Mouse (Mus musculus) myocyte (in vitro differentiated cells): Measurements from ENCODE around the gene Trp73. TPM values are rescaled to one million over a fixed set of nuclear protein-coding genes. Genes with fewer than 3 reads are reported as not detected.

ENCODE experiments used
- H3K27me3 ChIP-seq: one replicate; pipeline ENCODE4 v1.6.1; 2011; ENCODE audit not compliant: control insufficient read depth, insufficient read depth, insufficient read length
- H3K36me3 ChIP-seq: one replicate; pipeline ENCODE4 v1.6.1; 2011; ENCODE audit not compliant: control insufficient read depth, insufficient read depth
- H3K4me2 ChIP-seq: one replicate; pipeline ENCODE4 v1.6.1; 2011; ENCODE audit warnings: low read depth, control low read depth
- H3K4me3 ChIP-seq: one replicate; pipeline ENCODE4 v1.5.1; 2011; ENCODE audit warnings: mild to moderate bottlenecking, control low read depth, moderate library complexity
- H3K79me2 ChIP-seq: one replicate; pipeline ENCODE4 v1.6.1; 2011; ENCODE audit not compliant: control insufficient read depth, insufficient read depth
- H3ac ChIP-seq: one replicate; pipeline ENCODE4 v1.6.1; 2011; ENCODE audit not compliant: control insufficient read depth, insufficient read length
- CEBPB ChIP-seq: IDR thresholded peaks from 2 replicates; pipeline ENCODE4 v1.6.1; 2011; ENCODE audit warnings: mild to moderate bottlenecking, moderate library complexity; ENCODE audit not compliant: poor library complexity, insufficient read depth, severe bottlenecking
- E2F4 ChIP-seq: IDR thresholded peaks from one replicate; pipeline ENCODE4 v1.6.1; 2011; ENCODE audit warnings: mild to moderate bottlenecking, control low read depth, moderate library complexity; ENCODE audit not compliant: insufficient read depth
- MAX ChIP-seq: IDR thresholded peaks from one replicate; pipeline ENCODE4 v1.6.1; 2011; ENCODE audit warnings: low read depth, mild to moderate bottlenecking, control low read depth
- MYOD1 ChIP-seq, 3 experiments: IDR thresholded peaks; one replicate each; pipeline ENCODE4 v1.6.1; 2011; ENCODE audit warnings: control low read depth in 2 of 3, low read depth in 2 of 3, mild to moderate bottlenecking in 2 of 3, moderate library complexity in 1 of 3; ENCODE audit not compliant: insufficient read length in 2 of 3, control insufficient read depth in 1 of 3
- MYOG ChIP-seq, 3 experiments: IDR thresholded peaks; one replicate each; pipeline ENCODE4 v1.6.1; 2011; ENCODE audit warnings: control low read depth in 2 of 3, low read depth in 2 of 3, mild to moderate bottlenecking in 2 of 3; ENCODE audit not compliant: insufficient read length in 2 of 3, control insufficient read depth in 1 of 3, insufficient read depth in 1 of 3
- POLR2A ChIP-seq: IDR thresholded peaks from one replicate; pipeline ENCODE4 v1.6.1; 2011; ENCODE audit warnings: low read depth, mild to moderate bottlenecking, control low read depth, moderate library complexity; ENCODE audit not compliant: insufficient read length
- POLR2AphosphoS2 ChIP-seq: IDR thresholded peaks from one replicate; pipeline ENCODE4 v1.6.1; 2011; ENCODE audit warnings: low read depth, control low read depth; ENCODE audit not compliant: insufficient read length
- REST ChIP-seq: IDR thresholded peaks from one replicate; pipeline ENCODE4 v1.6.1; 2011; ENCODE audit warnings: mild to moderate bottlenecking, control low read depth, moderate library complexity; ENCODE audit not compliant: insufficient read depth, insufficient read length
- SRF ChIP-seq: IDR thresholded peaks from one replicate; pipeline ENCODE4 v1.6.1; 2011; ENCODE audit warnings: low read depth; ENCODE audit not compliant: control insufficient read depth, insufficient read length
- TCF12 ChIP-seq: IDR thresholded peaks from one replicate; pipeline ENCODE4 v1.6.1; 2011; ENCODE audit warnings: mild to moderate bottlenecking, control low read depth; ENCODE audit not compliant: poor library complexity, insufficient read depth, severe bottlenecking
- TCF3 ChIP-seq: IDR thresholded peaks from one replicate; pipeline ENCODE4 v1.6.1; 2011; ENCODE audit warnings: low read depth, control low read depth; ENCODE audit not compliant: insufficient read length
- USF1 ChIP-seq: IDR thresholded peaks from one replicate; pipeline ENCODE4 v1.6.1; 2011; ENCODE audit warnings: low read depth, mild to moderate bottlenecking, control low read depth, moderate library complexity
- polyA plus RNA-seq: library from polyadenylated mRNA; unstranded; fragments of >200 nt; fragmentation: generic; extraction: Trizol; gene quantifications from one replicate; pipeline ENCODE4 v1.2.1, GENCODE M21; 2012; ENCODE audit warnings: missing spikeins

The Trp73 gene
- polyA plus RNA-seq, 1 experiment = not detected

DNA sequence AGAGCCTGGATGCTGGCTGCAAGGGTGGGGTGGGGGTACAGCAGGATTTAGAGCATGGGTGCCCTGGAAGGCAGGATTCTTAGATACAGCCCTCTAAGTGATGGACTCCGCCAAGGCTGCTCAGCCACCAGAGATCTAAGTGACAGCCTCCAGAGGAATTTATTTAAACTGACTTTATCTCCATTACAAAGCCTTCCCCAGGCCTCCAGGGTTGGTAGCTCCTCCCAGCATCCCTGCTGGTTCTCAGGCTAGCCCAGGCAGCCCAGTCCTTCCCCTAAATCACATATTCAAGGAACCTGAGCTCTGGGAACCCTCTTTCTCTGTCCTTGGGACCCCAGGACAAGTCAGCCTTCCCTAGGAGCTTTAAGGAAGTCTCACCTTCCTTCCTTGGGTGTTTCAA lies 58.0 kb downstream of the Trp73 start:
- Histone ChIP-seq H3K36me3 (no peaks in the 10 kb centered on the region), H3K27me3 (peaks cover 13% of the 10 kb centered on the region), H3ac (no peak overlapping the region), H3K79me2 (no peaks in the 10 kb centered on the region), H3K4me3 (no peak overlapping the region), H3K4me2 (no peak overlapping the region)
- TF ChIP-seq REST (no peak), TCF3 (no peak), CEBPB (no peak), POLR2AphosphoS2 (no peak), TCF12 (no peak), E2F4 (no peak), SRF (no peak)

DNA sequence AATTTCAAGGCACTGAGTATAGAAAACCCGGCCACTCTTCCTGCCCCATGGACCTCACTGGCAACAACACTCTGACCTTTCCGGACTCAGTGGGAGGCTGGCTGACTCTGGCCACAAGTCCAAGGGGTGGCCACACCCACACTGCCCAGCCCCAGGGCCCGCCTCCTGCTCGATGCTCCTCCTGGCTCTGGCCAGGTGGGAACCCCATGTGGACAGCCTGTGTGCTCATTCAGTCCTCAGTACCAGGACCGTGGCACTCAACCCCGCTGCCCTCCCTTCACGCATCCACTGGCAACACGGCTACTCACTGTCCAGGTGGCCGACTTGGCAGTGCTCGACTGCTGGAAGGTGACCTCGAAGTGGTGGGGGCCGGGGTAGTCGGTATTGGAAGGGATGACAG lies 59.0 kb downstream of the Trp73 start:
- Histone ChIP-seq H3K36me3 (no peaks in the 10 kb centered on the region), H3ac (no peak overlapping the region), H3K79me2 (no peaks in the 10 kb centered on the region), H3K27me3 (peaks cover 13% of the 10 kb centered on the region), H3K4me3 (no peak overlapping the region), H3K4me2 (no peak overlapping the region)
- no peak for TF ChIP-seq MYOG (IDR thresholded peaks at IDR 0.05; ENCODE audit: control insufficient read depth in 1 of 3, insufficient read depth in 1 of 3, insufficient read length in 2 of 3, low read depth in 2 of 3)
- TF ChIP-seq TCF3 = no peak
- no peak for TF ChIP-seq E2F4
- no peak for TF ChIP-seq CEBPB
- no peak for TF ChIP-seq POLR2A
- TF ChIP-seq SRF = no peak

- TF ChIP-seq MYOD1 (IDR thresholded peaks at IDR 0.05; ENCODE audit: control insufficient read depth in 1 of 3, insufficient read length in 2 of 3, low read depth in 2 of 3) (no peak), POLR2A (no peak)
- no peak overlapping the region for H3K4me3 ChIP-seq
- peaks cover 12% of the 10 kb centered on the region for H3K27me3 ChIP-seq
- H3K36me3 ChIP-seq = no peaks in the 10 kb centered on the region
- H3K79me2 ChIP-seq = no peaks in the 10 kb centered on the region
- H3ac ChIP-seq = no peak overlapping the region
- H3K4me2 ChIP-seq = no peak overlapping the region
These were observed 59.8 kb downstream of the Trp73 start for GRCm38 (mm10) chr4:154080211-154080610.

DNA sequence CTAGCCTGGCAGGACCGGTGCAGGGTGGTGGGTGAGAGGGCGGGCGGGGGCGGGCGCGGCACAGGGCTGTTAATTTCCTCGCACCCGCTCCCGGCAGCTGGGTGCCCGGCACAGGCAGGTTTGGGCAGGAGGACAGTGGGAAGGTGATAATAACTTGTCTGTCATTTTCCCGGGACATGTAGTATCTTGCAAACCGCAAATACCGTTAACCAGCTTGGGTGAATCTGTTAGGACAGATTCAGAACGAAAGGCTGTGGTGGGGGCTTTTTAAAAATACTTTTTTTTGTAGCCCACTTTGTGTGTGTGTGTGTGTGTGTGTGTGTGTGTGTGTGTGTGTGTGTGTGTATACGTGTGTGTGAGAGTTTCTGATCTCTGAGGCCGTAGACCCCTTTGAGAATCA lies 68.1 kb downstream of the Trp73 start:
- Histone ChIP-seq H3ac (no peak overlapping the region), H3K79me2 (no peaks in the 10 kb centered on the region), H3K27me3 (peaks cover 9% of the 10 kb centered on the region), H3K4me3 (no peak overlapping the region), H3K36me3 (no peaks in the 10 kb centered on the region), H3K4me2 (no peak overlapping the region)
- TF ChIP-seq SRF (no peak), POLR2AphosphoS2 (no peak), USF1 (no peak), MYOD1 (IDR thresholded peaks at IDR 0.05; ENCODE audit: control insufficient read depth in 1 of 3, insufficient read length in 2 of 3, low read depth in 2 of 3) (no peak), TCF3 (no peak), CEBPB (no peak), REST (no peak), POLR2A (no peak), TCF12 (no peak), MYOG (IDR thresholded peaks at IDR 0.05; ENCODE audit: control insufficient read depth in 1 of 3, insufficient read depth in 1 of 3, insufficient read length in 2 of 3, low read depth in 2 of 3) (no peak), MAX (no peak), E2F4 (no peak)

DNA sequence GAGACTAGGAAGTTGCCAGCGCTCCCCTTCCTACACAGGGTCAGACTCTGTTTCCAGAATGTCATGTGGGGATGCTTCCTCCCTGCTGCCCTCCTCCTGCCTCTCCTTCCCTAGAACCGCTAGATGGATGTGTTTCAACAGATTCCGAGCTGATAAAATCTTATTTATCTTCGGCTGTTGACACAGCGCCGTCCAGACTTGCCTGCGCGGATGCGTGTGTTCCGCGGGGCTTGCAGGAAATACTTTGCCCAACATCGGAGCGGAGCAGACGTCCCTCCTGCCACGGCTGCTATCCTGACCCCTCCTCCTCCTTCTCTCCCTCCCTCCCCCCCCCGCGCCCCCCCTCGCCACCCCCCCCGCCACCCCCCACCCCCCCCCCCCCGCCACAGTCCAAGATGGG lies 68.5 kb downstream of the Trp73 start:
- Histone ChIP-seq H3K79me2 (no peaks in the 10 kb centered on the region), H3K4me3 (no peak overlapping the region), H3K4me2 (no peak overlapping the region), H3K36me3 (no peaks in the 10 kb centered on the region), H3ac (no peak overlapping the region), H3K27me3 (peaks cover 9% of the 10 kb centered on the region)
- no peak for TF ChIP-seq TCF12
- TF ChIP-seq E2F4 = no peak
- TF ChIP-seq MAX = no peak
- TF ChIP-seq USF1 = no peak
- no peak for TF ChIP-seq CEBPB
- no peak for TF ChIP-seq MYOD1 (IDR thresholded peaks at IDR 0.05; ENCODE audit: control insufficient read depth in 1 of 3, insufficient read length in 2 of 3, low read depth in 2 of 3)
- no peak for TF ChIP-seq MYOG (IDR thresholded peaks at IDR 0.05; ENCODE audit: control insufficient read depth in 1 of 3, insufficient read depth in 1 of 3, insufficient read length in 2 of 3, low read depth in 2 of 3)
- no peak for TF ChIP-seq TCF3
- TF ChIP-seq POLR2A = no peak
- TF ChIP-seq REST = no peak
- no peak for TF ChIP-seq SRF
- no peak for TF ChIP-seq POLR2AphosphoS2
